Mouse (Mus musculus) cortical plate, adult 2 months (tissue): Measurements from ENCODE around the gene Ryr1.

Experiments used
- CTCF ChIP-seq: fragments of 200-500 bp; IDR thresholded peaks from 2 replicates; pipeline ENCODE4 v1.5.1; 2011; ENCODE audit warnings: mild to moderate bottlenecking, control low read depth, low read length; ENCODE audit not compliant: insufficient read depth; ENCODE audit errors: extremely low read depth
- POLR2A ChIP-seq: fragments of 200-500 bp; IDR thresholded peaks from 2 replicates; pipeline ENCODE4 v1.6.1; 2011; ENCODE audit warnings: mild to moderate bottlenecking, low read length, control low read depth; ENCODE audit not compliant: insufficient read depth; ENCODE audit errors: extremely low read depth

DNA sequence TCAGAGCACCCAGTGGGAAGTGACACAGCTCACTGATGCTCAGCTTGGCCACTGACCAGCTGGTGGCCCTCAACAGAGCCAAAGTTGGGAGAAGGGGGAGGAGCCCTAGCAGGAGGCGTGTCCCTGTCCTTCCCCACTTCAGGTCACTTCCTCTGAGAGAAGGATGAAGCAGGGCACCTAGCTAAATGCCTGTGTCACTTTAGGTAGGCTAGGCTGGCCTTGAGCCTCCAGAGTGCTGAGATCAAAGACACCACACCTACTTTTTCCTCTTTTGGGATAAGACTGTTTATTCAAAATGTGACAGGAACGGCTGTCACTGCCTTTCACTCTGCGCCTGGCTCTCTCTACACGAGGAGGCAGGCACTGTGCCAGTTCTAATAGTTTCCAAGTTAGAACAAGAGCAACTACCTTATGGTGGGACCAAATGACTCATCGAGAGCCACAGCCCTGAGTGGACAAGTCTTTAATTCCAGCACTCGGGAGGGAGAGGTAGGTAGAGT lies 153.2 kb downstream of the Ryr1 start:
- TF ChIP-seq CTCF (no peak), POLR2A (no peak)
